Mouse (Mus musculus): ENCODE measurements around the gene Art3. TPM values are rescaled to one million over a fixed set of nuclear protein-coding genes. Genes with fewer than 3 reads are reported as not detected.

Art3 gene
- total RNA-seq, 1 experiment = 0.71 TPM

DNA sequence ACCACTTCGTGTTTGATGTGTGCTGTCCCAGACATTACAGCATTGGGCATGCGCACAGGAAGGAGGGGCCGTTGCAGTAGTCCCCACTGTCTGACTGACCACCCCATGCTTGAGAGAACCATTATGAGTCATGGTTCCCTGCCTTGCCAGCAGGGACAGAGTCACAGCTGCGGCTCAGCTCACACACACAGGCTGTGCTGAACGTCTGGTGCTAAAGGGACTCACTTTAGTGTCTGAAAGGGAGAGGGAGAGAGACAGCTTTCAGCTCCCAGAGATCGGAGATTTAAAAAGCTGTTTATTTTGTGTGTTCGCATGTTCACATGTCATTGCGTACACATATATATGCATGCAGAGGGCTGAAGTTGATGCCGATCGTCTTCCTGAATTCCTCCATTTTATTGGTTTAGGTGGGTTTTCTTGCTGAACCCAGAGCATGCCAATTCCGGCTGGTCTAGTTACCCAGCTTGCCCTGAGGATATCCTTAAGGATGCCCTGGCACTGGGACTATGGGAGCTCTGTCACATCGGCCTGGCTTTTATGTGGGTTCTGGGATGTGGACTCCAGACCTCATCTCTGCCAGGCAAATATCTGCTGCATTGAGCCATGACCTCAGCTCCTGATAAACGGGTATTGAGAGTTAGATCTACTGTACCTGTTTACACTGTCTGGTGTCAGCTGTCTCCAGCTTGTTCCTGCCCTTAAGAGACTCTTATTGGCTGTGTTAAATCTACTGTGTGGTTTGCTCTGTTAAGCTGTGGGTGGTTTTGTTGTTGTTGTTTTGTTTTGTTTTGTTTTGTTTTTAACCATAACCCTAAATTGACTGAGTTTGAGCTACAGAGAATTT, 37.7 kb downstream of the Art3 start:
- Histone ChIP-seq H3K27ac (ENCODE audit: insufficient read depth, low read depth, low read length, poor library complexity, severe bottlenecking) (no peak overlapping the region), H3K9me3 (ENCODE audit: control insufficient read depth, insufficient read depth, low read depth, low read length) (no peaks in the 10 kb centered on the region), H3K9ac (ENCODE audit: insufficient read depth, low read depth, low read length, poor library complexity, severe bottlenecking) (no peak overlapping the region), H3K4me1 (ENCODE audit: control insufficient read depth in 2 of 2, insufficient read depth in 2 of 2, low read length in 2 of 2, poor library complexity in 1 of 2) (no peaks in the 10 kb centered on the region), H3K36me3 (ENCODE audit: control insufficient read depth, insufficient read depth, low read length, poor library complexity, severe bottlenecking) (no peaks in the 10 kb centered on the region), H3K4me3 (ENCODE audit: insufficient read depth in 1 of 2, low read depth in 1 of 2, low read length in 2 of 2, poor library complexity in 1 of 2, severe bottlenecking in 1 of 2) (no peak overlapping the region)
- in situ Hi-C loops (cut with MboI; ENCODE audit: low sequenced_read_pairs in 2 of 2, unreplicated experiment in 2 of 2) = no loop called here
- DNase-seq (ENCODE audit: low read depth, low spot score) = no peak
- no peak for TF ChIP-seq ZC3H11A (IDR thresholded peaks at IDR 0.05; ENCODE audit: borderline replicate concordance, low read depth, low read length)
- TF ChIP-seq HCFC1 (IDR thresholded peaks at IDR 0.05; ENCODE audit: borderline replicate concordance, insufficient read depth, low read length) = no peak
- TF ChIP-seq CHD2 (IDR thresholded peaks at IDR 0.05; ENCODE audit: low read depth, low read length) = no peak
- no peak for TF ChIP-seq MAFK (IDR thresholded peaks at IDR 0.05; ENCODE audit: insufficient read depth, low read depth, low read length)
- no peak for TF ChIP-seq ZNF384 (IDR thresholded peaks at IDR 0.05; ENCODE audit: low read depth, low read length)

DNA sequence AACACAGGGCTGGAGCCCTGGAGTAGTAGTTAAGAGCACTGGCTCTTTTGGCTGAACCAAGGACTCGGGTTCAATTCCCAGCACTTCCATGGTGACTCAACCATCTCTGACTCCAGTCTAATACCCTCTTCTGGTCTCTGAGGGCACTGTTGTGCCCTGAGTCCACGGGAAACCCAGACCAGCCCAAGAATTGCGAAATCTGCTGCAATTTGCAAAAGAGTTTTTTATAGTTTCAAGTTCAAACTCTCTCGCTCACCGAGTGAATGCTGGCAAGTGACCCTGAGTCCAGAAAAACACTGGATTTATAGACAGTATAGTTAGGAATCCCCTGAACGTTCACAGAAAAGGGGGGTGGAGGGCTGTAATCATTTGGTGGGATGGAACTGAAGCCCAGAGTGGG, 38.8 kb downstream of the Art3 start:
- Histone ChIP-seq H3K9me3 (ENCODE audit: control insufficient read depth, insufficient read depth, low read depth, low read length) (no peaks in the 10 kb centered on the region), H3K36me3 (ENCODE audit: control insufficient read depth, insufficient read depth, low read length, poor library complexity, severe bottlenecking) (no peaks in the 10 kb centered on the region), H3K4me3 (ENCODE audit: insufficient read depth in 1 of 2, low read depth in 1 of 2, low read length in 2 of 2, poor library complexity in 1 of 2, severe bottlenecking in 1 of 2) (no peak overlapping the region), H3K27ac (ENCODE audit: insufficient read depth, low read depth, low read length, poor library complexity, severe bottlenecking) (no peak overlapping the region), H3K4me1 (ENCODE audit: control insufficient read depth in 2 of 2, insufficient read depth in 2 of 2, low read length in 2 of 2, poor library complexity in 1 of 2) (no peaks in the 10 kb centered on the region), H3K9ac (ENCODE audit: insufficient read depth, low read depth, low read length, poor library complexity, severe bottlenecking) (no peak overlapping the region)
- no peak for DNase-seq (ENCODE audit: low read depth, low spot score)
- in situ Hi-C loops (cut with MboI; ENCODE audit: low sequenced_read_pairs in 2 of 2, unreplicated experiment in 2 of 2) = no loop called here
- TF ChIP-seq ZNF384 (IDR thresholded peaks at IDR 0.05; ENCODE audit: low read depth, low read length) (no peak), CHD2 (IDR thresholded peaks at IDR 0.05; ENCODE audit: low read depth, low read length) (no peak), MAFK (IDR thresholded peaks at IDR 0.05; ENCODE audit: insufficient read depth, low read depth, low read length) (no peak), ZC3H11A (IDR thresholded peaks at IDR 0.05; ENCODE audit: borderline replicate concordance, low read depth, low read length) (no peak), HCFC1 (IDR thresholded peaks at IDR 0.05; ENCODE audit: borderline replicate concordance, insufficient read depth, low read length) (no peak)

DNA sequence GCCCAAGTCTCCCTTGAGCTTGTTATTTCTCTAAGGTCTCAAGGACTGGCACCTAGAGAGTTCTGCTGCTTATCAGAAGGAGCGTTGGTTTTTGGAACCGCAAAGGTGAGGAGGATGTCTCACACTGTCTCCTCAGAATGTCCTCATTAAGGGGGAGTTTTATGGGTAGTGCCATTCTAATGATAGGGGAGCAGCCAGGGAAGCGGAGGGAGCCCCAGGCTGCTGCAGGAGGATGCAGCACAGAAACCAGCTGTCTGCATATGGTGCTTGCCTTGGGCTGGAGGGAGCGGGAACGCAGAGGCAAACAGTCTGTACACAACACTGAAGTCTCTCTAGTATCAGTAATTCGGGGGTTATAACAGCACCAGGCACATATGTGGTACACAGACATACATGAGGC, 39.3 kb downstream of the Art3 start:
- TF ChIP-seq HCFC1 (IDR thresholded peaks at IDR 0.05; ENCODE audit: borderline replicate concordance, insufficient read depth, low read length) = no peak
- in situ Hi-C loops (cut with MboI; ENCODE audit: low sequenced_read_pairs in 2 of 2, unreplicated experiment in 2 of 2) = no loop called here
- H3K9ac ChIP-seq (ENCODE audit: insufficient read depth, low read depth, low read length, poor library complexity, severe bottlenecking) = no peak overlapping the region
- no peak overlapping the region for H3K27ac ChIP-seq (ENCODE audit: insufficient read depth, low read depth, low read length, poor library complexity, severe bottlenecking)
- no peak overlapping the region for H3K4me3 ChIP-seq (ENCODE audit: insufficient read depth in 1 of 2, low read depth in 1 of 2, low read length in 2 of 2, poor library complexity in 1 of 2, severe bottlenecking in 1 of 2)
- H3K36me3 ChIP-seq (ENCODE audit: control insufficient read depth, insufficient read depth, low read length, poor library complexity, severe bottlenecking) = no peaks in the 10 kb centered on the region
- H3K4me1 ChIP-seq (ENCODE audit: control insufficient read depth in 2 of 2, insufficient read depth in 2 of 2, low read length in 2 of 2, poor library complexity in 1 of 2) = no peaks in the 10 kb centered on the region
- DNase-seq (ENCODE audit: low read depth, low spot score) = no peak
- no peaks in the 10 kb centered on the region for H3K9me3 ChIP-seq (ENCODE audit: control insufficient read depth, insufficient read depth, low read depth, low read length)

DNA sequence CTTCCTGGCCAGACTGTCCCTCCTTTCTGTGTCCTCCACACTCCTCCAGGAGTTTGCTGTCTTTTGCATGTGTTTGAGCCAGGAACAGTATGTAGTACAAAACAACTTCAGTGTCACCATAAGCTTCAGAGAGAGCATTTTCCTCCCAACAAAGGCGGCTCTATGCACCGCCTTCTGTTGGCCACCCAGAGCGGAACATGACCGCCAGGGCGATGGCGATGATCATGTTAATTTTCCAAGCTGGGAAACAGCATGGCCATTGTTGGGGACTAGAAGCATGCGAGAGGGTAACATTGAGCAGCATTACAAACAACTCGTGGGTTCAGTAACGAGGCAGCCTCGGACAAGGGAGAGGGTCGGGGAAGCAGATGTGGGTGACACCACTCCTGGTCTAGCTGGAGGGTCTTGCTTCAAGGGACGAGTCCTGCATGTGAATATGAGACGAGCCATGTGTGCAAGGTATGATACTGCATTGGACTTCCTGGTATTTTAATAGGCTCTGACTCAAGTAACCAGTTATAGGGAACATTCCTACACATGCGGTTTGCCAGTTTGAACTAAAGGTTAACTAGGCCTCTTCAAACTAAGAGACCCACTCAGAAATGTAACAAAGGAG, 39.8 kb downstream of the Art3 start:
- H3K36me3 ChIP-seq (ENCODE audit: control insufficient read depth, insufficient read depth, low read length, poor library complexity, severe bottlenecking) = no peaks in the 10 kb centered on the region
- DNase-seq (ENCODE audit: low read depth, low spot score) = no peak
- H3K27ac ChIP-seq (ENCODE audit: insufficient read depth, low read depth, low read length, poor library complexity, severe bottlenecking) = no peak overlapping the region
- H3K4me3 ChIP-seq (ENCODE audit: insufficient read depth in 1 of 2, low read depth in 1 of 2, low read length in 2 of 2, poor library complexity in 1 of 2, severe bottlenecking in 1 of 2) = no peak overlapping the region
- H3K9me3 ChIP-seq (ENCODE audit: control insufficient read depth, insufficient read depth, low read depth, low read length) = no peaks in the 10 kb centered on the region
- H3K9ac ChIP-seq (ENCODE audit: insufficient read depth, low read depth, low read length, poor library complexity, severe bottlenecking) = no peak overlapping the region
- in situ Hi-C loops (cut with MboI; ENCODE audit: low sequenced_read_pairs in 2 of 2, unreplicated experiment in 2 of 2) = no loop called here
- H3K4me1 ChIP-seq (ENCODE audit: control insufficient read depth in 2 of 2, insufficient read depth in 2 of 2, low read length in 2 of 2, poor library complexity in 1 of 2) = no peaks in the 10 kb centered on the region
- TF ChIP-seq HCFC1 (IDR thresholded peaks at IDR 0.05; ENCODE audit: borderline replicate concordance, insufficient read depth, low read length) = no peak
- no peak for TF ChIP-seq ZC3H11A (IDR thresholded peaks at IDR 0.05; ENCODE audit: borderline replicate concordance, low read depth, low read length)
- TF ChIP-seq ZNF384 (IDR thresholded peaks at IDR 0.05; ENCODE audit: low read depth, low read length) = no peak
- TF ChIP-seq MAFK (IDR thresholded peaks at IDR 0.05; ENCODE audit: insufficient read depth, low read depth, low read length) = no peak
- no peak for TF ChIP-seq CHD2 (IDR thresholded peaks at IDR 0.05; ENCODE audit: low read depth, low read length)
